ENCODE assay signal across 24 mouse cellular contexts in the genomic region with DNA sequence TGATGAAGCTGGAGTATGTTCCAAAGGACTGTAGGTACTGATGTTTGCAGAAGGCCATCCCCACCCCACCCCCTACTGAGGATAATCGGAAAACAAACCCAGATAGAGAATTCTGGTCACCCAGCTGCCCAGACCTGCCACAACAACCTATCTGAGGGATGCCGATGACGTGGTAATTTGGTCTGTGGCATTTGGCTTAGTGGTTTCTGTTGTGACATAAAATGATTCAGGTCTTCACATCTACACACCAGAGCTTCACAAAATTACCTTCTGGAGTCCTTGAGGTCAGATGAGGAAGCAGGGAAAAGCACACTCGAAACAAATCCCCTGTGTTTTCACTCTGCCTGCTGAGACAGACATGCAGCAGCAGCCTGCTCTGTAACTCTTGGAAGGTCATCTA.
A peak's percentile ranks its signal among the peaks of the same experiment; 100 is the strongest.
DNase-seq lines count a peak whose midpoint lies in the region; ATAC-seq and TF ChIP-seq lines count a peak whose summit lies in the region.
"Had no signal": no experiment of that assay in that cellular context is flagged by ENCODE, and none has a peak within 500 bp of the region (broad histone marks: within the 10 kb centered on the region; RNA-seq: fewer than 3 reads in every experiment).

No protein-coding gene starts in this region.

- no peaks in the 10 kb centered on the region for H3K9me3 ChIP-seq in heart, embryonic 14.5 days (ENCODE audit: control insufficient read depth, low read length)
- no peaks in the 10 kb centered on the region for H3K9me3 ChIP-seq in kidney, embryonic 16.5 days (ENCODE audit: low read length)
- H3K9me3 ChIP-seq: embryonic facial prominence, embryonic 10.5 days; forebrain, embryonic 10.5 days; hindbrain, embryonic 13.5 days; midbrain, embryonic 10.5 days; neural tube, embryonic 15.5 days had no signal

- H3K27me3 ChIP-seq in heart, embryonic 14.5 days (ENCODE audit: control insufficient read depth, insufficient read depth, low read length), result no peaks in the 10 kb centered on the region
- no peaks in the 10 kb centered on the region for H3K27me3 ChIP-seq in kidney, embryonic 16.5 days (ENCODE audit: insufficient read depth, low read length)
- H3K27me3 ChIP-seq: hindbrain, embryonic 13.5 days; neural tube, embryonic 15.5 days had no signal

- H3K4me3 ChIP-seq in gastrocnemius, adult 2 months, result no peak overlapping the region
- no peak overlapping the region for H3K4me3 ChIP-seq in heart, embryonic 14.5 days (ENCODE audit: control insufficient read depth in 1 of 2, insufficient read depth in 1 of 2, low read depth in 1 of 2, low read length in 2 of 2)
- H3K4me3 ChIP-seq in kidney, embryonic 16.5 days (ENCODE audit: low read length), result no peak overlapping the region
- H3K4me3 ChIP-seq: embryonic facial prominence, embryonic 10.5 days; forebrain, embryonic 10.5 days; hindbrain, embryonic 13.5 days; midbrain, embryonic 10.5 days; neural tube, embryonic 15.5 days had no signal

- DNase-seq in gastrocnemius, adult 2 months, result no peak
- DNase-seq in gastrocnemius, adult 18-20 months (ENCODE audit: low spot score), result no peak
- no peak for DNase-seq in heart, adult 8-10 months (ENCODE audit: low spot score)
- peak; percentile 15 for DNase-seq in 3134 (ENCODE audit: extremely low read depth, insufficient read length, low spot score)
- no peak for DNase-seq in kidney, adult 11 months
- DNase-seq: adrenal gland, postnatal 25 days; cerebellum, adult 9-11 months; forebrain, postnatal 0 days; gastrocnemius, postnatal 36 days; kidney, adult 18-20 months; lung, postnatal 4 days; thymus, postnatal 14 days had no signal

- H3K27ac ChIP-seq in gastrocnemius, adult 2 months, result peak overlapping the region; percentile 6
- peak overlapping the region; percentile 23 to 67 for H3K27ac ChIP-seq in heart, embryonic 14.5 days (replicated peaks in 1 of 2; ENCODE audit: control insufficient read depth in 1 of 2, insufficient read depth in 1 of 2, low read depth in 2 of 2, low read length in 2 of 2)
- no peak overlapping the region for H3K27ac ChIP-seq in kidney, embryonic 16.5 days (ENCODE audit: low read length)
- H3K27ac ChIP-seq: embryonic facial prominence, embryonic 10.5 days; forebrain, embryonic 10.5 days; hindbrain, embryonic 13.5 days; kidney, postnatal 0 days; midbrain, embryonic 10.5 days; neural tube, embryonic 15.5 days; stomach, postnatal 0 days had no signal

- ATAC-seq in heart, embryonic 14.5 days (ENCODE audit: insufficient number of reproducible peaks, insufficient read depth, low FRiP score, low read depth), result no peak
- peak; percentile 61 for ATAC-seq in megakaryocyte, adult 5-6 weeks (ENCODE audit: poor library complexity, severe bottlenecking)
- no peak for ATAC-seq in kidney, embryonic 16.5 days (ENCODE audit: low FRiP score, low TSS enrichment)
- ATAC-seq: CD4-positive, CD25-positive, alpha-beta regulatory T cell, adult 4 months; forebrain, postnatal 0 days; midbrain, embryonic 16.5 days had no signal

- 25% methylated on average over 4 of the region's 4 CpGs for WGBS in heart, embryonic 14.5 days
- WGBS in kidney, embryonic 16.5 days, result 82% methylated on average over 4 of the region's 4 CpGs

- no peak overlapping the region for H3K4me2 ChIP-seq in heart, embryonic 14.5 days (ENCODE audit: low read length)
- no peak overlapping the region for H3K4me2 ChIP-seq in kidney, embryonic 16.5 days (replicated peaks; ENCODE audit: low read depth, low read length)
- H3K4me2 ChIP-seq: hindbrain, embryonic 13.5 days; neural tube, embryonic 15.5 days had no signal

- no peaks in the 10 kb centered on the region for H3K36me3 ChIP-seq in heart, embryonic 14.5 days (ENCODE audit: control insufficient read depth, insufficient read depth, low read length)
- no peaks in the 10 kb centered on the region for H3K36me3 ChIP-seq in kidney, embryonic 16.5 days (ENCODE audit: insufficient read depth, low read length)
- H3K36me3 ChIP-seq: embryonic facial prominence, embryonic 10.5 days; forebrain, embryonic 10.5 days; hindbrain, embryonic 13.5 days; midbrain, embryonic 10.5 days; neural tube, embryonic 15.5 days had no signal

- H3K9ac ChIP-seq in heart, embryonic 14.5 days (ENCODE audit: low read length), result no peak overlapping the region
- H3K9ac ChIP-seq in kidney, embryonic 16.5 days (replicated peaks; ENCODE audit: low read length), result no peak overlapping the region
- H3K9ac ChIP-seq: forebrain, postnatal 0 days; hindbrain, embryonic 13.5 days; neural tube, embryonic 15.5 days had no signal

- no peak for TF ChIP-seq CTCF in gastrocnemius, adult 2 months (IDR thresholded peaks at IDR 0.05)

- H3K4me1 ChIP-seq in heart, embryonic 14.5 days (ENCODE audit: control insufficient read depth in 2 of 2, insufficient read depth in 2 of 2, low read length in 2 of 2), result peaks cover 4 to 32% of the 10 kb centered on the region in 2 experiments; a peak in 3 of 4 replicates
- no peaks in the 10 kb centered on the region for H3K4me1 ChIP-seq in kidney, embryonic 16.5 days (ENCODE audit: insufficient read depth, low read length)

- intact Hi-C loops in gastrocnemius, adult 2 months (cut with DNase I), result no loop called here
